Mouse (Mus musculus) lung, postnatal 0 days (tissue): ENCODE data around the gene Gm17509.

Source experiments
- CTCF ChIP-seq: IDR thresholded peaks from 2 replicates; pipeline ENCODE4 v1.5.1; 2016; ENCODE audit warnings: antibody characterized with exemption, mild to moderate bottlenecking
- EP300 ChIP-seq: IDR thresholded peaks from 2 replicates; pipeline ENCODE4 v1.6.1; 2016; ENCODE audit warnings: antibody characterized with exemption, mild to moderate bottlenecking, control low read depth

DNA sequence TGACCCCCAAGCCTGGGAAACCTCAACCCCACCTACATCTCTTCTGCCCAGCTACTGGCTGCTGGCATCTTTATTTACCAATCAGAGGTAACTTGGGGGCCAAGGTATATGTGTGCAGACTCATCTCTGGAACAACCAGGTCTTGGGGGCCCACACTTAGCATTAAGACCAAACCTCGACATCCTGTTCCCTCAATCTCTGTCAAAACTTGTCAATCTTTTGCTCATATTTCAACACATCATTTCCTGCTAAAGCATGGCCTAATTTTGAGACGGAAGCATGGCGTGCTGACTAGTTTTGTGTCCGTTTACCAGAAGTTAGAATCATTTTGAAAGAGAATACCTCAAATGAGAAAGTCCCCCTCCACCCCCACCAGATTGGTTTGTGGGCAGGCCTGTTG lies 39.8 kb upstream of the Gm17509 start:
- TF ChIP-seq CTCF (no peak), EP300 (no peak)
